Mouse (Mus musculus) embryonic fibroblast, embryonic 13.5 days (primary cell): ENCODE measurements at regions not wholly inside any gene's neighbourhood (a gene's known extent, or its start where the extent isn't known, plus 50 kb on each side); places are given as distances from the start of the nearest gene placed in this dataset.
"Not testable (repeated sequence)": the region's sequence is repeated elsewhere in the genome, so short reads cannot be mapped to it uniquely, and the experiment has no call there.

Experiments
- H3K27ac ChIP-seq: 2 replicates; pipeline ENCODE4 v1.5.1; 2012; ENCODE audit warnings: low read length, control low read depth, inconsistent platforms; ENCODE audit not compliant: insufficient read depth
- H3K4me1 ChIP-seq: 2 replicates; pipeline ENCODE4 v1.6.1; 2011; ENCODE audit warnings: low read length; ENCODE audit not compliant: control insufficient read depth, insufficient read depth
- H3K4me3 ChIP-seq: 2 replicates; pipeline ENCODE4 v1.5.1; 2011; ENCODE audit warnings: mild to moderate bottlenecking, control low read depth, low read length; ENCODE audit not compliant: insufficient read depth
- CTCF ChIP-seq: IDR thresholded peaks from 2 replicates; pipeline ENCODE4 v1.5.1; 2011; ENCODE audit warnings: mild to moderate bottlenecking, control low read depth, low read length, moderate library complexity, borderline replicate concordance; ENCODE audit not compliant: insufficient read depth
- POLR2A ChIP-seq: IDR thresholded peaks from 2 replicates; pipeline ENCODE4 v1.6.1; 2011; ENCODE audit warnings: low read depth, mild to moderate bottlenecking, control low read depth, low read length, moderate library complexity

GRCm38 (mm10) chr6:22523582-22524234 lies 167.7 kb upstream of the Fam3c start:
- Histone ChIP-seq H3K4me3 (no peak overlapping the region), H3K27ac (no peak overlapping the region), H3K4me1 (no peaks in the 10 kb centered on the region)
- TF ChIP-seq POLR2A (no peak), CTCF (no peak)

DNA sequence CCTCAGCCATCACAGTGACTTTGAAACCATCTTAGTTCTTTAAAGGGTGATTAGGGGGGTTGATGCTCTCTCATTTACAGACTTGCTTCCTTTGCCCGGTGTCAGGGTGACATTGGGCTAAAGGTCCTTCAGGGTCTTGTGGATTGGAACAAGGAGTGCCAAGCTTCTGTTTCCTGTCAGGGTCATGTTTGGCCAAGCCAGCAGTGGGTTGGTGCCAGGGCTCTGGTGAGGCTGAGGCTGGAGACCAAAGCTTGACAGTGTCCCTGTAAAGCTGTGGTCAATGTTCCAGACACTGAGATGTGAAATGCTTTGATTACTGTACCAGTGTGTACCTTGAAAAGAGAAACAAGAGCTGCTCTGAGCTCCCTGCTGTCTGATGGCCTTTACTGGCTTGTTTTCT lies 150.8 kb upstream of the Fam3c start:
- Histone ChIP-seq H3K4me3 (no peak overlapping the region), H3K4me1 (no peaks in the 10 kb centered on the region), H3K27ac (no peak overlapping the region)
- no peak for TF ChIP-seq CTCF
- TF ChIP-seq POLR2A = no peak

- no peak overlapping the region for H3K4me3 ChIP-seq
- no peak for TF ChIP-seq CTCF
- TF ChIP-seq POLR2A = no peak
- no peak overlapping the region for H3K27ac ChIP-seq
- H3K4me1 ChIP-seq = no peaks in the 10 kb centered on the region
Observed at GRCm38 (mm10) chr6:22497306-22497705, 141.3 kb upstream of the Fam3c start.

GRCm38 (mm10) chr6:22496471-22496870 lies 140.4 kb upstream of the Fam3c start:
- no peak overlapping the region for H3K27ac ChIP-seq
- no peak overlapping the region for H3K4me3 ChIP-seq
- TF ChIP-seq POLR2A (no peak), CTCF (no peak)
- H3K4me1 ChIP-seq = no peaks in the 10 kb centered on the region

DNA sequence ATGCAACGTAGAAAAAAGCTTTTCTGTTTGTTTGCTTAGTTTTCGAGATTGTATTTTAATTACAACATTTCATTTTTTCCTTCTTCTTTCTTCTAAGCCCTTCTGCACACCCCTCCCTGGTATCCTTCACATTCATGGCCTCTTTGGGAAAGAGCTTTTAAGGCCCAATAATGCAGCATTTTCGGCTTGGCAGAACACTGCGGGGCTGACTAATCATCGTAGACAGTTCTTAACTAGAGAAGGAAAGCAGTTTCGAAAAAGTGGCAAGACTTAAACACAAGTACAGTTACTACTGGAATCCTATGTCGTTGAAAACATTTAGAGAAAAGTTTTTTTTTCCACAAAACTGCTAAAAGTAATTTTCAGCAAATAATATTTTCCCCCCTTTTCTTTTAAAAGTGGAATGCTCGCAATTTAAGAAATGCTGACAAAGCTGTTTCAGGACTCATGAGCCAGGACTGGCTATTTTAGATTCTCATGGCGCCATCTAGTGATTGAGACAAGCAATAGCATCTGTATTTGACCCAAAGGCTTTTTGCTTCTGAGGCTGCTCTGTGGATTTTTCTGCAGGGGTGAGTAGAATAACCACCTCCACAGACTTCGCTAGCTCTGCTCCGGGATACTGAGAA lies 137.7 kb upstream of the Fam3c start:
- TF ChIP-seq CTCF = no peak
- TF ChIP-seq POLR2A = no peak
- Histone ChIP-seq H3K4me1 (no peaks in the 10 kb centered on the region), H3K4me3 (no peak overlapping the region), H3K27ac (no peak overlapping the region)

DNA sequence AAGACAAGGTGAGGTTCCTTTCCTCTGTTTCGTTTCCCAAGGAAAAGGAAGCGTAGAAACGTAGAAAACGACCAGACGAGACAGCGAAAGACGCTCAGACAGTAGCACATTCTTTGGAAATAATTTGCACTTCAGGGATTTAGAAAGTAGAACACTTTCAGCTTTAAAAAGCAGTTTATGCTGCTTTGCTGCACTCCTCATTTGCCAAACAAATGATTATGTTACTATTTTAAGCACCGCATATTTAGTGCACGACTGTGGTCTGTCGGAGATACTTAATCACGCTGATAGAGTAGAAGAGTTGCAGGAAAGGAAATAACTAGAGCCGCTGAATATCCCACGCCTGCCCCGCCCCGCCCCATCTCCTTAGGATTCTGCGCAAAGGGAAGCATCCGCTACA lies 136.9 kb upstream of the Fam3c start:
- no peak for TF ChIP-seq POLR2A
- TF ChIP-seq CTCF = no peak
- H3K4me1 ChIP-seq = no peaks in the 10 kb centered on the region
- H3K4me3 ChIP-seq = no peak overlapping the region
- H3K27ac ChIP-seq = no peak overlapping the region

- no peaks in the 10 kb centered on the region for H3K4me1 ChIP-seq
- H3K4me3 ChIP-seq = no peak overlapping the region
- no peak for TF ChIP-seq CTCF
- TF ChIP-seq POLR2A = no peak
- H3K27ac ChIP-seq = no peak overlapping the region
Observed at GRCm38 (mm10) chr6:22490762-22491161, 134.7 kb upstream of the Fam3c start.

- TF ChIP-seq POLR2A = no peak
- no peak for TF ChIP-seq CTCF
- Histone ChIP-seq H3K4me3 (no peak overlapping the region), H3K27ac (no peak overlapping the region), H3K4me1 (no peaks in the 10 kb centered on the region)
Observed at GRCm38 (mm10) chr6:22487467-22487866, 131.4 kb upstream of the Fam3c start.

- TF ChIP-seq POLR2A (no peak), CTCF (no peak)
- Histone ChIP-seq H3K4me1 (no peaks in the 10 kb centered on the region), H3K4me3 (no peak overlapping the region), H3K27ac (no peak overlapping the region)
Observed at GRCm38 (mm10) chr6:22485828-22486518, 129.9 kb upstream of the Fam3c start.

GRCm38 (mm10) chr6:22482257-22482656 lies 126.2 kb upstream of the Fam3c start:
- H3K27ac ChIP-seq, H3K4me1 ChIP-seq, H3K4me3 ChIP-seq: not testable (repeated sequence)
